ENCODE assay signal across 7 mouse cellular contexts in genomic region chr10:3943492-3944395, GRCm38 (mm10). TPM values are rescaled to one million over a fixed set of nuclear protein-coding genes. Genes with fewer than 3 reads are reported as not detected.
DNase-seq lines count a peak whose midpoint lies in the region; TF ChIP-seq lines count a peak whose summit lies in the region.

No protein-coding gene starts in this region.

- no peaks in the 10 kb centered on the region for H3K79me2 ChIP-seq in C2C12 (ENCODE audit: control insufficient read depth, insufficient read depth)

- peak; percentile 86 for DNase-seq in MN1 (ENCODE audit: low spot score)
- peak; percentile 46 for DNase-seq in cerebellum, adult 9-11 months
- peak; percentile 68 for DNase-seq in gastrocnemius, postnatal 14 days
- DNase-seq in large intestine, adult 2 months (ENCODE audit: low read depth, low spot score) = peak; percentile 58
- DNase-seq in lung, postnatal 4 days = peak; percentile 62 to 82
- DNase-seq in retina, postnatal 1 day = peak; percentile 90

- WGBS in large intestine, adult 2 months = 18% methylated on average over 10 of the region's 10 CpGs

- no peaks in the 10 kb centered on the region for H3K36me3 ChIP-seq in C2C12 (ENCODE audit: control insufficient read depth, insufficient read depth)

- H3ac ChIP-seq in C2C12 (ENCODE audit: control insufficient read depth, insufficient read length, low read depth) = no peak overlapping the region

- no peak overlapping the region for H3K4me3 ChIP-seq in C2C12 (ENCODE audit: insufficient read depth, poor library complexity, severe bottlenecking)

- peaks cover 24% of the 10 kb centered on the region for H3K27me3 ChIP-seq in C2C12 (ENCODE audit: control insufficient read depth, insufficient read depth, insufficient read length)

- intact Hi-C loops in gastrocnemius, postnatal 14 days (cut with DNase I; ENCODE audit: low total_unique reads) = loop anchor here (2.0 to 5.0 kb wide), 2 partner anchors 407 to 611 kb away; no protein-coding TSS in a partner anchor

- no peaks in the 10 kb centered on the region for H3K79me3 ChIP-seq in C2C12 (ENCODE audit: low read depth)

- TF ChIP-seq CTCF in C2C12 (IDR thresholded peaks at IDR 0.05; ENCODE audit: control insufficient read depth, insufficient read depth, insufficient read length) = peak; percentile 22

TF ChIP-seq in C2C12, 6 proteins besides CTCF, POLR2A, EP300 and RAD21:
- TF ChIP-seq MAX (IDR thresholded peaks at IDR 0.05) (no peak), CEBPB (IDR thresholded peaks at IDR 0.05; ENCODE audit: low read depth) (no peak), USF1 (IDR thresholded peaks at IDR 0.05; ENCODE audit: low read depth) (no peak), FOSL1 (IDR thresholded peaks at IDR 0.05; ENCODE audit: insufficient read depth, low read length, poor library complexity, severe bottlenecking) (no peak), MYOD1 (IDR thresholded peaks at IDR 0.05; ENCODE audit: control insufficient read depth, insufficient read length, low read depth) (no peak), MYOG (IDR thresholded peaks at IDR 0.05; ENCODE audit: control insufficient read depth, extremely low read depth, insufficient read length) (no peak)

RNA-seq across cellular contexts. Expression of gene Mthfd1l, which starts 29.2 kb away (rescaled TPM):
- polyA plus RNA-seq in C2C12 (2012; fragmentation: generic; extraction: Trizol) = 43.6 TPM
- 1 to 10 TPM; 2.0 to 2.5 TPM for total RNA-seq in gastrocnemius, postnatal 14 days (2021)
- polyA plus RNA-seq in large intestine, adult 2 months (2012; rRNA removed) = 2.2 and 3.0 TPM in 2 replicates

Comparison
In these comparisons a context has a peak if more than half of its experiments do, and no peak if none do; other contexts are left out.
1. RNA of gene Mthfd1l, which starts 29.2 kb away (polyA plus RNA-seq): 43.6 TPM in C2C12 (single experiment); 2.2 to 3.0 TPM in large intestine, adult 2 months; every median in the first group is over 10 times any median in the second.
2. Peak in every context shown above with its lines, with median percentiles within 50 percentile points of each other: DNase-seq.